Mouse (Mus musculus) hindbrain, embryonic 10.5 days (tissue): ENCODE results near the gene Stt3b. TPM values are rescaled to one million over a fixed set of nuclear protein-coding genes. Genes with fewer than 3 reads are reported as not detected.

Experiments used
- DNase-seq: peaks from one replicate; pipeline ENCODE4 v3.0.0-alpha.2; 2017; ENCODE audit warnings: low spot score
- H3K27ac ChIP-seq: fragments of 300-500 bp; sonication (generic); 2 replicates; pipeline ENCODE4 v1.5.1; 2016; ENCODE audit warnings: mild to moderate bottlenecking, moderate library complexity
- H3K27me3 ChIP-seq: fragments of 300-500 bp; sonication (generic); 2 replicates; pipeline ENCODE4 v1.6.1; 2016; ENCODE audit warnings: mild to moderate bottlenecking; ENCODE audit not compliant: poor library complexity, insufficient read depth, severe bottlenecking
- H3K36me3 ChIP-seq: fragments of 300-500 bp; sonication (generic); 2 replicates; pipeline ENCODE4 v1.6.1; 2016; ENCODE audit warnings: mild to moderate bottlenecking, moderate library complexity
- H3K4me1 ChIP-seq: fragments of 300-500 bp; sonication (generic); replicated peaks from 2 replicates; pipeline ENCODE4 v1.6.1; 2016; ENCODE audit warnings: mild to moderate bottlenecking
- H3K4me3 ChIP-seq: fragments of 300-500 bp; sonication (generic); 2 replicates; pipeline ENCODE4 v1.5.1; 2016; ENCODE audit warnings: mild to moderate bottlenecking, moderate library complexity
- H3K9me3 ChIP-seq: fragments of 300-500 bp; sonication (generic); 2 replicates; pipeline ENCODE4 v1.6.1; 2016; ENCODE audit warnings: mild to moderate bottlenecking, moderate library complexity
- WGBS: fragments of 180-500 bp; shearing (Covaris S2); methylation state at CpG from one replicate; pipeline ENCODE4 v1.1.7; 2016; 5-methylcytosine and 5-hydroxymethylcytosine counted together
- polyA plus RNA-seq: library from polyadenylated mRNA; unstranded; fragments of >200 nt; fragmentation: Nextera tagmentation; extraction: Ambion mirVana; gene quantifications from 2 replicates; pipeline ENCODE4 v1.2.1, GENCODE M21; 2016

The Stt3b gene
- polyA plus RNA-seq, 1 experiment from 2014 or later = 92.4 TPM

DNA sequence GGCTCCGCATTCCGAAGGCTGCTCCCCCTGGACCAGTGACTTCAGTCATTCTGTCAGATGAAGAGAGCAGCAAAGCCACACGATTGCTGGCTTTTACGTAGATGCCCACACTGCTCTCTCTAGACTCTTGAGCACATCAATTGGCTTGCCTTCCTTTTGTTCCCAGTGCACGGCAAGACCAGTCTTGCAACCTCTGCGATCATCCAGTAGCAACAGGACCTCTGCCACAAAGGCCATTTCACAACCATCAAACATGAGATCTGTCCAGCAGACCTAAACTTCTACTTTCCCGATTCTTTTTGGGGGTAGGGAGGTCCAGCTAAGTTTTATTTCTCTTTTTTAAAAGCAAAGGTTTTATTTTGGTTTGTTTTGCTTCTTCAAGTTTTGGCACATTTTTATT is 22.1 kb upstream of the Stt3b start:
- no peak overlapping the region for H3K4me3 ChIP-seq
- 80% methylated on average over 7 of the region's 7 CpGs for WGBS
- peaks cover 8% of the 10 kb centered on the region; the same call in 1 of the 2 replicates for H3K4me1 ChIP-seq
- H3K27me3 ChIP-seq = no peaks in the 10 kb centered on the region
- no peaks in the 10 kb centered on the region for H3K36me3 ChIP-seq
- DNase-seq = no peak
- H3K27ac ChIP-seq = no peak overlapping the region
- H3K9me3 ChIP-seq = no peaks in the 10 kb centered on the region

DNA sequence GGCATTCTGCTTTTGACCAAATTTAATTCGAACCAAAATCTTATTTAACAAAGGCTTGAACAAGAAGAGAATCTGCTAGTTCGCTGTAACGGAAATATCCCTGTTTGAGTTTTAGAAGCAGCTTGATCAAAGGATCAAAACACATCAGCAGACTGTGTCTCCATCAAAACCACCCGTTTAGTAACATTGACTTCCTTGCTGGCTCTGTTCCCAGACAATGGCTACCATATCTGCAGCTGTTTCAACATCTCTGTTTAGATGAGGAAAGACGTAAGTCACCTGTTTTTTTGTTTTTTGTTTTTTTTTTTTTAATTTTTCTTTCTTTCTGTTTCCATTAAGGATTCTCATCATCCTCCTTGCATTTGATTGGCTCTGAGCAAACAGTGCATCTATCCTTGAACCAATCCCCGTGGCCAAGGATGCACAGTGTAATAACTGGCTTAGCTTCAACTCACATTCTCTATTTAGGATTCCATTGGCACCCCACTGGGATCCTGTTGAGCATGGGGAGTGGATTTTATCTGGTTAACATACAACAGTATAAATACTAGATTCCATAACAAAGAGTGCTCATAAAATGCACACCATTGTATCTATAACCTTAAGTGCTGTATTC is 20.7 kb upstream of the Stt3b start:
- Histone ChIP-seq H3K36me3 (no peaks in the 10 kb centered on the region), H3K27me3 (no peaks in the 10 kb centered on the region), H3K9me3 (no peaks in the 10 kb centered on the region), H3K4me1 (peaks cover 4% of the 10 kb centered on the region), H3K4me3 (no peak overlapping the region), H3K27ac (no peak overlapping the region)
- no peak for DNase-seq
- WGBS = 86% methylated on average over 6 of the region's 6 CpGs

DNA sequence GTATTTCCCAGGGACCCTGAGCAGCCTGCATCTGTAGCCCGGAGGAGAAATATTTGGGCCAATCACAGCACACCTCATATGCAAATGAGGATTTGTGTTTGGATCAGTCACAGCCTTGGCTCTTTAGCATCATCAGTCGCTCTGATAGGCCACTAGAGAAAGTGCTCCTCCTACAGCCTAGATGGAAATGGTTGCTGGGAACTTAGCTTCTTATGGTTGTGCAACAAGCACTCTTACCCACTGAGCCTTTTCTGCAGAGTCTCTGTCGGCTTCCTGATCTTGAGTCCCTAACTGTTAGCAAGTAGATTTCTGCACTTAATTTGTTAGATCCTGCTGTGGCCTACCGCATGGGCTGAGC is 16.3 kb upstream of the Stt3b start:
- DNase-seq = no peak

DNA sequence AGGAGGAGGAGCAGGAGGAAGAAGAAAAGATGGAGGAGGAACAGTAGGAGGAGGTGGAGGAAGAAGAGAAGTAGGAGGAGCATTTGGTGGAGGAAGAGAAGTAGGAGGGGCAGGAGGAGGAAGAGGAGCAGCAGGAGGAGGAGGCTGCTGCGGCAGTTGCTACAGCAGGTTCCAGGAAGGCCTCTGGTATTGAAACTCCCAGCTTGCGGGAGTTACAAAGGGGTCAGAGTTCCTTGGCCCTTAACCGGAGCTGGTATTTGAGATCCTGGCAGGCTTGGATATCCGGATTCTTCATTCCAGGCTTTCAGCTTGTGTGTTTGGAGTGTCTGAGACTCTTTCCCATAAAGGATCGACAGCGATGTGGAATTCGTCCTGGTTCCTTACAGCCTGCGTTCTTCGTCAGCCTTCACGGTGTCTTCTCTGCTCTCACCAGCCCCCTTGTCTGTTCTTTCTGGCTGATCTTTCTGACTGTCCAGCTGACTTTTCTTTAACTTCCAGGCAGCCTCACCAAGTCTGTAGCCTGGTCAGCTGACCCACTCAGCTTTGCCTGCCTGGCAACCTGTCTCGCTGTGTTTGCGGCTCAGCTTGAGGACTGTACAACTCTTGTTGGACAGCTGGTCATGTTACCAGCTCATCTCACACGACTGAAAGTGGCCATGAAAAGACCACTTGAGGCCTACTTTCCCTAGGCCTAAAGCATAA is 15.8 kb upstream of the Stt3b start:
- Histone ChIP-seq H3K4me3 (no peak overlapping the region), H3K9me3 (no peaks in the 10 kb centered on the region), H3K27me3 (no peaks in the 10 kb centered on the region), H3K36me3 (no peaks in the 10 kb centered on the region), H3K27ac (peak overlapping the region; percentile 46), H3K4me1 (peaks cover 24% of the 10 kb centered on the region)
- DNase-seq = peak; percentile 33
- WGBS = 64% methylated on average over 13 of the region's 13 CpGs

More for the DNA sequence above, 16.3 kb upstream of the Stt3b start:
- WGBS = 89% methylated on average over 4 of the region's 4 CpGs
- Histone ChIP-seq H3K4me1 (peaks cover 24% of the 10 kb centered on the region), H3K4me3 (no peak overlapping the region), H3K27ac (peak overlapping the region; percentile 46; the same call in 1 of the 2 replicates), H3K27me3 (no peaks in the 10 kb centered on the region), H3K9me3 (no peaks in the 10 kb centered on the region), H3K36me3 (no peaks in the 10 kb centered on the region)

DNA sequence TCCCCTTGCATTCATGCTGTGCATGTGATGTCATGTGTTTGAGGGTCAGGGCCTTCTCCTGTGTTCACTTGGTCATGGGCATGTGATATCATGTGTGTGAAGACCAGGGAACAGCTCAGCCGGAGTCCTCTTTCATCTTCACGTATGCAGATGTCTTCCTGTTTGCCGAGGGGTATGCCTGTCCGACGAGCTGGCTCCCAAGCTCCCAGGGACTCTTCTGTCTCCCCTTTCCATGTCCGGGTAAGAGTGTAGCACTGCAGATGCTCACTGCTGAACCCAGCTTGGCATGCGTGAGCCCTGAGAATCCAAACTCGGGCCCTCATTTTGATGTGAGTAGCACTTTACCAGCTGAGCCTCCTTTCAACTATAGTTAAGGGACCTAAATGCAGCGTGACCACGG is 13.4 kb upstream of the Stt3b start:
- H3K36me3 ChIP-seq = no peaks in the 10 kb centered on the region

DNA sequence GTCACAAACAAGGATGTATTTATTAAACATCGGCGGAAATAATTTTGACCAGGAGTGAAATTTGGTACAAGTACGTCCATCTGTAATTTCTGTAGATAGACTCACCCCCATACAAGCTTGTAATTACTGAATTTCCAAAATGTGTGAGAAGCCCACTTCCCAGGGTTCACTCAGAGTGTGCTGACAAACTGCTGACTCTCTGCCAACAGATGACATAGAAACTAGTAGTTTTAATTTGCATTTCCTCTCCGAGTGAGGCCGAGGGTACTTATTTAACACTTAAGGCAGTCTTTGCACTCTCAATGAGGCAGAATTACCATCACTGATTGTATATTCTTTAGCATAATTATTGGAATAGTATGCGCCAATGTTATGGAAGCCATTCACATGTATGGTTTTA is 12.2 kb upstream of the Stt3b start:
- DNase-seq = no peak
- 95% methylated on average over 6 of the region's 6 CpGs for WGBS
- no peaks in the 10 kb centered on the region for H3K36me3 ChIP-seq
- 0 out of 2 replicates have a peak, but pooled peaks cover 3% of the 10 kb centered on the region for H3K9me3 ChIP-seq
- H3K27me3 ChIP-seq = no peaks in the 10 kb centered on the region
- H3K4me1 ChIP-seq = peaks cover 24% of the 10 kb centered on the region
- H3K27ac ChIP-seq = no peak overlapping the region
- no peak overlapping the region for H3K4me3 ChIP-seq

More for the DNA sequence above, 13.4 kb upstream of the Stt3b start:
- DNase-seq = no peak
- Histone ChIP-seq H3K9me3 (0 out of 2 replicates have a peak, but pooled peaks cover under 1% of the 10 kb centered on the region), H3K27me3 (no peaks in the 10 kb centered on the region), H3K4me3 (no peak overlapping the region; the same call in 1 of the 2 replicates), H3K27ac (peak overlapping the region; percentile 57), H3K4me1 (peaks cover 24% of the 10 kb centered on the region)
- 13% methylated on average over 10 of the region's 10 CpGs for WGBS

DNA sequence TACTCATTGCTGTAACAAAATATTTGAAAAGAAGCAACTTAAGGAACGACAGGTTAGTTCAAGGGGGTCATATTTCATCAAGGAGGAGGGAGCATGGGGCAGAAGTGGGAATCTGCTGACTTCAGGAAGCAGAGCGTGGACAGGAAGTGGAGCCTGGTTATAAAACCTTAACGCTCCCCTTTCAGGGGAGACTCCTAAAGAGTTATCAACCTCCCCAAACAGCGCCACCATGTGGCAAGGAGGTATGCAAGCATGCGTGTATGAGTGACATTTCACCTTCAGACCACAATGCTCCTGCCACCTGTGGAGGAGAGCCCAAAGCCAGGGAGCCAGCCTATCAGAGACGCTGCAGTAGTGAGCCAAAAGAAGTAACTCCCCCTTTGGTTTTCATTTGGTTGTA is 10.8 kb upstream of the Stt3b start:
- 79% methylated on average over 6 of the region's 6 CpGs for WGBS
- Histone ChIP-seq H3K4me1 (peaks cover 20% of the 10 kb centered on the region), H3K4me3 (no peak overlapping the region), H3K27me3 (no peaks in the 10 kb centered on the region), H3K36me3 (no peaks in the 10 kb centered on the region), H3K27ac (no peak overlapping the region), H3K9me3 (0 out of 2 replicates have a peak, but pooled peaks cover 6% of the 10 kb centered on the region)
- no peak for DNase-seq

DNA sequence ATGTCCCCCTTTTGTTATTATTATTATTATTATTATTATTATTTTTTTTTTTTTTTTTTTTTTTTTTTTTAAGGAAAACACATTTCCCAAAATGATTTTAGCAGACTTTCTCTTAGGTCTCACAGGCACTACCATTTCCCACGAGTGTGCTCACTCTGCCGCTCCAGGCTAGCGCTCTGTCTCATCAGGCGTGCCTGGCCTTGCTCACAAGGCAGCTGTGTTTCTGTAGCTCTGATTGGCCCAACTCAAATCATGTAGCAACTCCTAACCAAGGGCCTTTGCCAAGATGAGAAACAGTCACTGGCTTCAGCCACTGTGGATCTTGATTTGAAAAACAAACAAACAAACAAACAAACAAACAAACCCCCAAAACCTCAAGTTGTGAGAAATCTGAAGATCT is 9.9 kb upstream of the Stt3b start:
- 0 out of 2 replicates have a peak, but pooled peaks cover 6% of the 10 kb centered on the region for H3K9me3 ChIP-seq
- no peaks in the 10 kb centered on the region for H3K36me3 ChIP-seq
- no peak overlapping the region for H3K4me3 ChIP-seq
- no peaks in the 10 kb centered on the region for H3K27me3 ChIP-seq
- no peak overlapping the region for H3K27ac ChIP-seq
- DNase-seq = no peak
- H3K4me1 ChIP-seq = peaks cover 15% of the 10 kb centered on the region
- 92% methylated on average over 4 of the region's 4 CpGs for WGBS

DNA sequence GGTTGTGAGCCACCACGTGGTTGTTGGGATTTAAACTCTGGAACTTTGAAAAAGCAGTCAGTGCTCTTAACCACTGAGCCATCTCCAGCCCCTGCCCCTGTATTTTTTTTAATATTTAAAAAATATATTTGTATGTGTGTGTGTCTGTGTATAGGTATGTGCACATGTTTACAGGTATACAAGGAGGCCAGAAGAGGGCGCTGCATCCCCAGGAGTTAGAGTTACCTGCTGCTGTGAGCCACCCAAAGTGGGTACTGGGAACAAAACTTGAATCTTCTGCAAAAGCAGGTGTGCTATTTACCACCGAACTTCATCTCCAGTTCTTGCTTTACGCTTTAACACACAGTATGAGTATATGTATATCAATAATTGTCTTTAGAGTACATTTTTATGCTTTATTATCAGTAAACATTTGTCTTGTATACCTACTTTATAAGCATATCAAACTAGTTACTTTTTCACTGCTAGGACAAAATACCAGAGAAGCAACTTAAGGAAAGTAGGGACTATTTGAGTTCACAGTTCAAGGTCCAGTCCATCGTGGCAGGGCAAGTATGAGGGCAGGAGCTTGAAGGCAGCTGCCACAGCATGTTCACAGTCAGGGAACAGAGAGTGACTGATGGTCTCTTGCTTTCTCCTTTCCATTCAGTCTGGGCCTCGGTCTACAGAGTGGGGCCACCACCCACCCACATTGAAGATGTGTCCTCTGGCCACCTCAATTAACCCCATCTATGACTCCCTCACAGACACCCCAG is 8.6 kb upstream of the Stt3b start:
- Histone ChIP-seq H3K4me3 (no peak overlapping the region), H3K36me3 (no peaks in the 10 kb centered on the region), H3K4me1 (peaks cover 19% of the 10 kb centered on the region), H3K27me3 (no peaks in the 10 kb centered on the region), H3K27ac (no peak overlapping the region), H3K9me3 (0 out of 2 replicates have a peak, but pooled peaks cover 6% of the 10 kb centered on the region)
- DNase-seq = no peak
- 87% methylated on average over 6 of the region's 6 CpGs for WGBS

DNA sequence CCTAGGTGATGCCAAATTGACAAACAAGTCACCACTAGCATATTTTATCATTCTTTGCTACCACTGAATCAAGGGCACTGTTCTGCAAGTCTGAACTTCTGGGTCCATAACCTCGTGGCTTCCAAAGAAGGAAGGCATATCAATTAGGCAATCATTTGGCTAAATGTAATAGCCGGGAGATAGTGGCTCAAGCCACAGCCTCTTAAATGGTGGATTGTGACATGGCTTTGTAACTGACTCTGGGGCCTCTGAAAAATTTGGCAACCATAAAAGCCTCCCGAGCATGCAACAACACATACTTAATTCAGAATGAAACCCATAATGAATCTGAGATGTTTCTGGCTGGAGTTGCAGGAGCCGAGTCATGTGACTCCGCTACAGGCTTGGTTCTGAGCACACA is 6.8 kb upstream of the Stt3b start:
- WGBS = 89% methylated on average over 5 of the region's 5 CpGs
- no peak for DNase-seq
- Histone ChIP-seq H3K36me3 (no peaks in the 10 kb centered on the region), H3K9me3 (0 out of 2 replicates have a peak, but pooled peaks cover 6% of the 10 kb centered on the region), H3K27ac (no peak overlapping the region), H3K4me3 (no peak overlapping the region), H3K27me3 (no peaks in the 10 kb centered on the region), H3K4me1 (peaks cover 14% of the 10 kb centered on the region)

DNA sequence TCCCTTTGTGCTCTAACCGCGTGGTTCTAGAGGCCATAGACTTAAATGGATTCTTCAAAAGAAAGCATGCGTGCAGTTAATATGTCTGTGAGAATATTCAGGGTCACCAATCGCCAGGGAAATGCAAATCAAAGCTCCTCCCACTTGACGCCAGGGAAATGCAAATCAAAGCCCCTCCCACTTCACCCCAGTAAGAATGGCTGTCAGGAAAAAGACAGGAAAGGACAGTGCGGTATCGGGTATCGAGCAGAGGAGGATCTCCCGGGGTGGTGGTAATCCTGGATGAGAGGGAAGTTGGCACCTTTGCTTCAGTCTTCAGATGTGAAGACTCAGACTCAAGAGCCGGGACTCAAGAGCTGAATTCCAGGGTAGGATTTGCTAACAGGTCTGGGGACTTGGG is 4.3 kb upstream of the Stt3b start:
- Histone ChIP-seq H3K27me3 (no peaks in the 10 kb centered on the region), H3K4me1 (peaks cover 19% of the 10 kb centered on the region), H3K36me3 (no peaks in the 10 kb centered on the region), H3K4me3 (peak overlapping the region; percentile 41), H3K27ac (peak overlapping the region; percentile 77), H3K9me3 (0 out of 2 replicates have a peak, but pooled peaks cover 6% of the 10 kb centered on the region)
- DNase-seq = peak; percentile 41
- WGBS = 8% methylated on average over 10 of the region's 10 CpGs

DNA sequence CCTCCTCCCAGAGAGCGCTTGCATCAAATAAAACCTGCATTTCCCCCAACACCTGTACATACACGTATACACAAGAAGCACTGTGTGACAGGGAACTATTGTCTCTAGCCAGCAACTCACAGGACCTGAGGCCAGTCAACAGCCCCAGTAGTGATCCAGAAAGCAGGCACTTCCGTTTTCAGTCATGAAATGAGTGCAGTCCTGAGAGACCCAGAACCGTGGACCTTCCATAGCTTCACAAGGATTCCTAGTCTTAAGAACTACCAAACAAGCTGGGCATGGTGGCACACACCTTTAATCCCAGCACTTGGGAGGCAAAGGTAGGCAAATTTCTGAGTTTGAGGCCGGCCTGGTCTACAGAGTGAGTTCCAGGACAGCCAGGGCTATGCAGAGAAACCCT is 3.6 kb upstream of the Stt3b start:
- WGBS = 90% methylated on average over 5 of the region's 5 CpGs

DNA sequence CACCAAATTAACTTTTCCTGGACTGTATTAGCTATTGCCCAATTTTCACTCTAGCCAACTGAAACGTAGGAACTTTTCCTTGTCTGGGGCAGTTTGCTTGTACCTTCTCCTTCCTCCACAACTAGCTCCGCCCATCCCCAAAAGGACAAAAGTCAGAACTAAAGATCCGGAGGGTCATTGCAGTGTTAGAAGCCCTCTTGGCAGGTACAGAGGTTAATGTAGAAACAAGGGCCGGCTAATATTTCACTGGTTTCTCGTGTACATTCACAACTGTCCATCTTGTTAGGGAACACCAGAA is 951 bp upstream of the Stt3b start:
- Histone ChIP-seq H3K27me3 (no peaks in the 10 kb centered on the region), H3K4me1 (peaks cover 40% of the 10 kb centered on the region), H3K36me3 (no peaks in the 10 kb centered on the region), H3K27ac (peak overlapping the region; percentile 99), H3K4me3 (peak overlapping the region; percentile 97), H3K9me3 (no peaks in the 10 kb centered on the region)
- no peak for DNase-seq
- 9% methylated on average over 5 of the region's 5 CpGs for WGBS

More for the DNA sequence above, 3.6 kb upstream of the Stt3b start:
- Histone ChIP-seq H3K4me3 (no peak overlapping the region), H3K27me3 (no peaks in the 10 kb centered on the region), H3K36me3 (no peaks in the 10 kb centered on the region), H3K4me1 (peaks cover 19% of the 10 kb centered on the region), H3K27ac (peak overlapping the region; percentile 77; the same call in 1 of the 2 replicates), H3K9me3 (0 out of 2 replicates have a peak, but pooled peaks cover 6% of the 10 kb centered on the region)
- DNase-seq = no peak
